Mouse (Mus musculus): ENCODE measurements at regions not wholly inside any gene's neighbourhood (a gene's known extent, or its start where the extent isn't known, plus 50 kb on each side); places are given as distances from the start of the nearest gene placed in this dataset.
A peak's percentile ranks its signal among the peaks of the same experiment; 100 is the strongest.
"Not testable (repeated sequence)": the region's sequence is repeated elsewhere in the genome, so short reads cannot be mapped to it uniquely, and the experiment has no call there.

- no peak for DNase-seq (ENCODE audit: low spot score)
Measured at GRCm38 (mm10) chr16:55582029-55582428, 256.7 kb downstream of the Nfkbiz start.

GRCm38 (mm10) chr16:55580827-55581226 is 257.9 kb downstream of the Nfkbiz start:
- no peak for DNase-seq (ENCODE audit: low spot score)

GRCm38 (mm10) chr16:55578686-55579085 is 260.0 kb downstream of the Nfkbiz start:
- no peak for DNase-seq (ENCODE audit: low spot score)

- DNase-seq (ENCODE audit: low spot score), result not testable (repeated sequence)
Measured at GRCm38 (mm10) chr16:55575609-55576283, 263.0 kb downstream of the Nfkbiz start.

GRCm38 (mm10) chr16:55571106-55571505 is 267.6 kb downstream of the Nfkbiz start:
- peak; percentile 57 for DNase-seq (ENCODE audit: low spot score)

GRCm38 (mm10) chr16:55570097-55570496 is 268.6 kb downstream of the Nfkbiz start:
- no peak for DNase-seq (ENCODE audit: low spot score)

GRCm38 (mm10) chr16:55555821-55556535 is 258.2 kb upstream of the Zpld1 start:
- no peak for DNase-seq (ENCODE audit: low spot score)

GRCm38 (mm10) chr16:55555224-55555623 is 257.4 kb upstream of the Zpld1 start:
- DNase-seq (ENCODE audit: low spot score), result peak; percentile 53

GRCm38 (mm10) chr16:55553896-55554295 is 256.1 kb upstream of the Zpld1 start:
- peak; percentile 30 for DNase-seq (ENCODE audit: low spot score)

GRCm38 (mm10) chr16:55551348-55551747 is 253.6 kb upstream of the Zpld1 start:
- peak; percentile 40 for DNase-seq (ENCODE audit: low spot score)

- peak; percentile 63 for DNase-seq (ENCODE audit: low spot score)
Measured at GRCm38 (mm10) chr16:55550649-55551312, 253.0 kb upstream of the Zpld1 start.

GRCm38 (mm10) chr16:55547095-55547494 is 249.3 kb upstream of the Zpld1 start:
- DNase-seq (ENCODE audit: low spot score), result no peak

GRCm38 (mm10) chr16:55540336-55541015 is 242.7 kb upstream of the Zpld1 start:
- DNase-seq (ENCODE audit: low spot score), result no peak

GRCm38 (mm10) chr16:55539179-55539578 is 241.4 kb upstream of the Zpld1 start:
- no peak for DNase-seq (ENCODE audit: low spot score)

- no peak for DNase-seq (ENCODE audit: low spot score)
Measured at GRCm38 (mm10) chr16:55537548-55537947, 239.8 kb upstream of the Zpld1 start.

- DNase-seq (ENCODE audit: low spot score), result no peak
Measured at GRCm38 (mm10) chr16:55532686-55533085, 234.9 kb upstream of the Zpld1 start.

- DNase-seq (ENCODE audit: low spot score), result no peak
Measured at GRCm38 (mm10) chr16:55530844-55531243, 233.1 kb upstream of the Zpld1 start.

- no peak for DNase-seq (ENCODE audit: low spot score)
Measured at GRCm38 (mm10) chr16:55527680-55528079, 229.9 kb upstream of the Zpld1 start.

GRCm38 (mm10) chr16:55526230-55526842 is 228.6 kb upstream of the Zpld1 start:
- no peak for DNase-seq (ENCODE audit: low spot score)

GRCm38 (mm10) chr16:55523264-55523663 is 225.5 kb upstream of the Zpld1 start:
- no peak for DNase-seq (ENCODE audit: low spot score)

- no peak for DNase-seq (ENCODE audit: low spot score)
Measured at GRCm38 (mm10) chr16:55522283-55522682, 224.5 kb upstream of the Zpld1 start.
